Mouse (Mus musculus) urinary bladder, postnatal 10 days (tissue): ENCODE data around the gene Defa17.
"Not testable (repeated sequence)": the region's sequence is repeated elsewhere in the genome, so short reads cannot be mapped to it uniquely, and the experiment has no call there.

Experiments used
- DNase-seq: peaks from one replicate; pipeline ENCODE4 v3.0.0; 2022; ENCODE audit warnings: low spot score

Defa17 gene

DNA sequence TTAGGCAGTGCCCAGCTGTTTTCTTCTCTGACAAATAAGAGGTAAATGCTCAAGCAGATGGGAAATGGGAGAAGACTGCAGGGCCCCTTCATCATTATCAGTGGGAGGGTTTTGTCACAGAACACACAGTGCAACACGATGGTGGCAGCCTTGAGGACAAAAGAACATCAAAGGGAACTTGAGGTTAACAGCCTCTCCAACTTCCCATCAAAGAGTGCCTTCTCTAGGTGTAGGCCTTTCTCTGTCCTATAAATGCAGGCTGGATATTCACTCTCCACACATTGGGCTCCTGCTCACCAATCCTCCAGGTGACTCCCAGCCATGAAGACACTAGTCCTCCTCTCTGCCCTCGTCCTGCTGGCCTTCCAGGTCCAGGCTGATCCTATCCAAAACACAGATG, at the start of gene Defa17:
Gene Defa17 (plus strand): TSS at position 301 of the 400 bp plus-strand sequence.
- not testable (repeated sequence) for DNase-seq

DNA sequence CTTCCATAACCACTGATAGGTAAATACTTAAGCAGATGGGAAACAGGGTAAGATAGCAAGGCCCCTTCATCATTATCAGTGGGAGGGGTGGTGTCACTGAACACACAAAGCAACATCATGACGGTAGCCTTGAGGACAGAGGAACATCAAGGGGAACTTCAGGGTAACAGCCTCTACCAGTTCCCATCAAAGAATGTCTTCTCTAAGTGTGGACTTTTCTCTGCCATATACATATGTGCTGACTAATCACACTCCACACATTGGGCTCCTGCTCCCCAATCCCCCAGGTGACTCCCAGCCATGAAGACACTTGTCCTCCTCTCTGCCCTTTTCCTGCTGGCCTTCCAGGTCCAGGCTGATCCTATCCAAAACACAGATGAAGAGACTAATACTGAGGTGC, 37.7 kb upstream of the Defa17 start, which contains the start of gene Defa26:
Gene Defa26 (plus strand): TSS at position 301 of the 400 bp plus-strand sequence.
- not testable (repeated sequence) for DNase-seq

DNA sequence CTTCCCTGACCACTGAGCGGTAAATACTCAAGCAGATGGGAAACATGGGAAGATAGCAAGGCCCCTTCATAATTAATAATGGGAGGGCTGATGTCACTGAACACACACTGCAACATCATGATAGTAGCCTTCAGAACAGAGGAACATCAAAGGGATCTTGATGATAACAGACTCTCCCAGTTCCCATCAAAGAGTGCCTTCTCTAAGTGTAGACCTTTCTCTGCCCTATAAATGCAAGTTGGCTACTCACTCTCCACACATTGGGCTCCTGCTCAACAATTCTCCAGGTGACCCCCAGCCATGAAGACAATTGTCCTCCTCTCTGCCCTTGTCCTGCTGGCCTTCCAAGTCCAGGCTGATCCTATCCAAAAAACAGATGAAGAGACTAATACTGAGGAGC, 9.9 kb downstream of the Defa17 start, which contains the start of gene Defa34:
Gene Defa34 (plus strand): TSS at position 301 of the 400 bp plus-strand sequence.
- not testable (repeated sequence) for DNase-seq

DNA sequence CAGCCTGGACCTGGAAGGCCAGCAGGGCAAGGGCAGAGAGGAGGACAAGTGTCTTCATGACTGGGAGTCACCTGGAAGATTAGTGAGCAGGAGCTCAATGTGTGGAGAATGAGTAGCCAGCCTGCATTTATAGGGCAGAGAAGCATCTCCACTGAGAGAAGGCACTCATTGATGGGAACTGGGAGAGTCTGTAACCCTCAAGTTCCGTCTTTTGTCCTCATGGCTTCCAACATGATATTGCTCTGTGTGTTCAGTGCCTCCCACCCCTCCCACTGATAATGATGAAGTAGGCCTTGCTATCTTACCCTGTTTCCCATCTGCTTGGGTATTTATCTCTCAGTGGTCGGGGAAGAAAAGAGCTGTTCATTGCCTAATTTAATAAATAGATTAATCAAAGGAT, 48.0 kb downstream of the Defa17 start, which contains the start of gene AY761184:
Gene AY761184 (minus strand): TSS at position 101 of the 400 bp plus-strand sequence.
- not testable (repeated sequence) for DNase-seq
